Mouse (Mus musculus) thymus, postnatal 4 days (tissue): ENCODE results near the gene Smlr1.

Experiments used
- DNase-seq: peaks from one replicate; pipeline ENCODE4 v3.0.0; 2021

Gene Smlr1

GRCm38 (mm10) chr10:25535891-25536331 lies at the start of gene Smlr1:
TSS of gene Smlr1 (minus strand) at chr10:25536267.
- DNase-seq: no peak

- DNase-seq: no peak
These were observed 48.8 kb upstream of the Smlr1 start for GRCm38 (mm10) chr10:25584899-25585298.

GRCm38 (mm10) chr10:25580066-25580465 lies 44.0 kb upstream of the Smlr1 start:
- DNase-seq: no peak

- no peak for DNase-seq
These were observed 35.5 kb upstream of the Smlr1 start for GRCm38 (mm10) chr10:25571319-25572240.

- DNase-seq: no peak
These were observed 16.9 kb upstream of the Smlr1 start for GRCm38 (mm10) chr10:25552936-25553335.

GRCm38 (mm10) chr10:25541097-25541496 lies 5.0 kb upstream of the Smlr1 start:
- DNase-seq: no peak

GRCm38 (mm10) chr10:25539771-25540168 lies 3.7 kb upstream of the Smlr1 start:
- DNase-seq: no peak

- DNase-seq: no peak
These were observed 3.2 kb upstream of the Smlr1 start for GRCm38 (mm10) chr10:25539146-25539770.

GRCm38 (mm10) chr10:25538738-25539137 lies 2.7 kb upstream of the Smlr1 start:
- DNase-seq: no peak

GRCm38 (mm10) chr10:25536621-25537020 lies 554 bp upstream of the Smlr1 start:
- DNase-seq: no peak

- DNase-seq: no peak
These were observed 1.6 kb downstream of the Smlr1 start for GRCm38 (mm10) chr10:25534467-25534866.

- DNase-seq: no peak
These were observed 2.4 kb downstream of the Smlr1 start for GRCm38 (mm10) chr10:25533513-25534246.

- no peak for DNase-seq
These were observed 3.0 kb downstream of the Smlr1 start for GRCm38 (mm10) chr10:25533105-25533504.

- DNase-seq: no peak
These were observed 4.7 kb downstream of the Smlr1 start for GRCm38 (mm10) chr10:25531335-25531734.

GRCm38 (mm10) chr10:25527126-25527525 lies 8.9 kb downstream of the Smlr1 start:
- no peak for DNase-seq

- no peak for DNase-seq
These were observed 9.4 kb downstream of the Smlr1 start for GRCm38 (mm10) chr10:25526622-25527021.

GRCm38 (mm10) chr10:25526156-25526555 lies 9.9 kb downstream of the Smlr1 start:
- no peak for DNase-seq

GRCm38 (mm10) chr10:25523727-25524126 lies 12.3 kb downstream of the Smlr1 start:
- no peak for DNase-seq

GRCm38 (mm10) chr10:25520428-25520827 lies 15.6 kb downstream of the Smlr1 start:
- DNase-seq: no peak

GRCm38 (mm10) chr10:25519954-25520353 lies 16.1 kb downstream of the Smlr1 start:
- no peak for DNase-seq

- DNase-seq: no peak
These were observed 22.2 kb downstream of the Smlr1 start for GRCm38 (mm10) chr10:25513821-25514220.

GRCm38 (mm10) chr10:25503250-25503649 lies 32.8 kb downstream of the Smlr1 start:
- DNase-seq: no peak

- no peak for DNase-seq
These were observed 36.6 kb downstream of the Smlr1 start for GRCm38 (mm10) chr10:25499323-25500071.
